Mouse (Mus musculus): ENCODE measurements around the gene Sbno2. TPM values are rescaled to one million over a fixed set of nuclear protein-coding genes. Genes with fewer than 3 reads are reported as not detected.

Sbno2 gene
- polyA plus RNA-seq (2014; fragmentation: Illumina TruSeq; extraction: RNeasy Lipid Tissue Mini Kit (QIAGEN cat#74804); ENCODE audit: low replicate concordance): 0.52 TPM

GRCm38 (mm10) chr10:80105460-80105859, at the start of gene Sbno2:
Gene Sbno2 (minus strand): TSS chr10:80105571.

GRCm38 (mm10) chr10:80147719-80148601, 42.6 kb upstream of the Sbno2 start, which contains the start of gene Midn:
Gene Midn (plus strand): TSS chr10:80148272.

GRCm38 (mm10) chr10:80140666-80141035, 35.3 kb upstream of the Sbno2 start, which contains the start of gene Cbarp:
Gene Cbarp (minus strand): TSS chr10:80140835.

GRCm38 (mm10) chr10:80138553-80139438, 33.4 kb upstream of the Sbno2 start, which contains the start of gene Atp5d:
Gene Atp5d (plus strand): TSS chr10:80138632.

GRCm38 (mm10) chr10:80115290-80115943, 10.0 kb upstream of the Sbno2 start, which contains the start of gene Stk11:
Gene Stk11 (plus strand): TSS chr10:80115803.

GRCm38 (mm10) chr10:80047041-80047565, 58.3 kb downstream of the Sbno2 start, which contains the start of gene Gpx4:
Gene Gpx4 (plus strand): TSS chr10:80047166.

GRCm38 (mm10) chr10:80039559-80039979, 65.8 kb downstream of the Sbno2 start, which contains the start of gene Polr2e:
Gene Polr2e (minus strand): TSS chr10:80039795.

GRCm38 (mm10) chr10:80016511-80016910, 88.9 kb downstream of the Sbno2 start, which contains the start of gene Arhgap45:
Gene Arhgap45 (plus strand): TSS chr10:80016653.

Other genes starting within 250 kb of the Sbno2 start
- not detected for gene Prtn3, start 231.1 kb downstream of the Sbno2 start, polyA plus RNA-seq (2014; fragmentation: Illumina TruSeq; extraction: RNeasy Lipid Tissue Mini Kit (QIAGEN cat#74804); ENCODE audit: low replicate concordance)
- gene Plppr3, start 230.9 kb downstream of the Sbno2 start, polyA plus RNA-seq (2014; fragmentation: Illumina TruSeq; extraction: RNeasy Lipid Tissue Mini Kit (QIAGEN cat#74804); ENCODE audit: low replicate concordance): not detected
- not detected for gene Elane, start 219.3 kb downstream of the Sbno2 start, polyA plus RNA-seq (2014; fragmentation: Illumina TruSeq; extraction: RNeasy Lipid Tissue Mini Kit (QIAGEN cat#74804); ENCODE audit: low replicate concordance)
- 0.67 TPM for gene Cfd, start 214.7 kb downstream of the Sbno2 start, polyA plus RNA-seq (2014; fragmentation: Illumina TruSeq; extraction: RNeasy Lipid Tissue Mini Kit (QIAGEN cat#74804); ENCODE audit: low replicate concordance)
- gene Med16, start 196.6 kb downstream of the Sbno2 start, polyA plus RNA-seq (2014; fragmentation: Illumina TruSeq; extraction: RNeasy Lipid Tissue Mini Kit (QIAGEN cat#74804); ENCODE audit: low replicate concordance): 0.11 TPM
- gene Gm26602, start 194.7 kb downstream of the Sbno2 start, polyA plus RNA-seq (2014; fragmentation: Illumina TruSeq; extraction: RNeasy Lipid Tissue Mini Kit (QIAGEN cat#74804); ENCODE audit: low replicate concordance): not detected
- not detected for gene Kiss1r, start 188.6 kb downstream of the Sbno2 start, polyA plus RNA-seq (2014; fragmentation: Illumina TruSeq; extraction: RNeasy Lipid Tissue Mini Kit (QIAGEN cat#74804); ENCODE audit: low replicate concordance)
- 1.5 TPM for gene R3hdm4, start 184.4 kb downstream of the Sbno2 start, polyA plus RNA-seq (2014; fragmentation: Illumina TruSeq; extraction: RNeasy Lipid Tissue Mini Kit (QIAGEN cat#74804); ENCODE audit: low replicate concordance)
- gene Arid3a, start 178.5 kb downstream of the Sbno2 start, polyA plus RNA-seq (2014; fragmentation: Illumina TruSeq; extraction: RNeasy Lipid Tissue Mini Kit (QIAGEN cat#74804); ENCODE audit: low replicate concordance): 2.3 TPM
- 1.0 TPM for gene Wdr18, start 145.4 kb downstream of the Sbno2 start, polyA plus RNA-seq (2014; fragmentation: Illumina TruSeq; extraction: RNeasy Lipid Tissue Mini Kit (QIAGEN cat#74804); ENCODE audit: low replicate concordance)
- gene Grin3b, start 134.9 kb downstream of the Sbno2 start, polyA plus RNA-seq (2014; fragmentation: Illumina TruSeq; extraction: RNeasy Lipid Tissue Mini Kit (QIAGEN cat#74804); ENCODE audit: low replicate concordance): not detected
- 0.45 TPM for gene Tmem259, start 121.2 kb downstream of the Sbno2 start, polyA plus RNA-seq (2014; fragmentation: Illumina TruSeq; extraction: RNeasy Lipid Tissue Mini Kit (QIAGEN cat#74804); ENCODE audit: low replicate concordance)
- gene Cnn2, start 117.0 kb downstream of the Sbno2 start, polyA plus RNA-seq (2014; fragmentation: Illumina TruSeq; extraction: RNeasy Lipid Tissue Mini Kit (QIAGEN cat#74804); ENCODE audit: low replicate concordance): 1.9 TPM
- gene Abca7, start 109.1 kb downstream of the Sbno2 start, polyA plus RNA-seq (2014; fragmentation: Illumina TruSeq; extraction: RNeasy Lipid Tissue Mini Kit (QIAGEN cat#74804); ENCODE audit: low replicate concordance): 0.11 TPM
- 0.19 TPM for gene Arhgap45, start 88.9 kb downstream of the Sbno2 start, polyA plus RNA-seq (2014; fragmentation: Illumina TruSeq; extraction: RNeasy Lipid Tissue Mini Kit (QIAGEN cat#74804); ENCODE audit: low replicate concordance)
- not detected for gene Polr2e, start 65.8 kb downstream of the Sbno2 start, polyA plus RNA-seq (2014; fragmentation: Illumina TruSeq; extraction: RNeasy Lipid Tissue Mini Kit (QIAGEN cat#74804); ENCODE audit: low replicate concordance)
- 27.2 TPM for gene Gpx4, start 58.4 kb downstream of the Sbno2 start, polyA plus RNA-seq (2014; fragmentation: Illumina TruSeq; extraction: RNeasy Lipid Tissue Mini Kit (QIAGEN cat#74804); ENCODE audit: low replicate concordance)
- 3.0 TPM for gene Stk11, start 10.2 kb upstream of the Sbno2 start, polyA plus RNA-seq (2014; fragmentation: Illumina TruSeq; extraction: RNeasy Lipid Tissue Mini Kit (QIAGEN cat#74804); ENCODE audit: low replicate concordance)
- 1.8 TPM for gene Atp5d, start 33.1 kb upstream of the Sbno2 start, polyA plus RNA-seq (2014; fragmentation: Illumina TruSeq; extraction: RNeasy Lipid Tissue Mini Kit (QIAGEN cat#74804); ENCODE audit: low replicate concordance)
- gene Cbarp, start 35.3 kb upstream of the Sbno2 start, polyA plus RNA-seq (2014; fragmentation: Illumina TruSeq; extraction: RNeasy Lipid Tissue Mini Kit (QIAGEN cat#74804); ENCODE audit: low replicate concordance): not detected
- gene Midn, start 42.7 kb upstream of the Sbno2 start, polyA plus RNA-seq (2014; fragmentation: Illumina TruSeq; extraction: RNeasy Lipid Tissue Mini Kit (QIAGEN cat#74804); ENCODE audit: low replicate concordance): 7.7 TPM
- 12.5 TPM for gene Cirbp, start 60.4 kb upstream of the Sbno2 start, polyA plus RNA-seq (2014; fragmentation: Illumina TruSeq; extraction: RNeasy Lipid Tissue Mini Kit (QIAGEN cat#74804); ENCODE audit: low replicate concordance)
- not detected for gene 1600002K03Rik, start 67.4 kb upstream of the Sbno2 start, polyA plus RNA-seq (2014; fragmentation: Illumina TruSeq; extraction: RNeasy Lipid Tissue Mini Kit (QIAGEN cat#74804); ENCODE audit: low replicate concordance)
- 0.37 TPM for gene Efna2, start 73.9 kb upstream of the Sbno2 start, polyA plus RNA-seq (2014; fragmentation: Illumina TruSeq; extraction: RNeasy Lipid Tissue Mini Kit (QIAGEN cat#74804); ENCODE audit: low replicate concordance)
- 3.4 TPM for gene Mum1, start 120.9 kb upstream of the Sbno2 start, polyA plus RNA-seq (2014; fragmentation: Illumina TruSeq; extraction: RNeasy Lipid Tissue Mini Kit (QIAGEN cat#74804); ENCODE audit: low replicate concordance)
- gene Ndufs7, start 143.6 kb upstream of the Sbno2 start, polyA plus RNA-seq (2014; fragmentation: Illumina TruSeq; extraction: RNeasy Lipid Tissue Mini Kit (QIAGEN cat#74804); ENCODE audit: low replicate concordance): 3.5 TPM
- gene Gamt, start 155.4 kb upstream of the Sbno2 start, polyA plus RNA-seq (2014; fragmentation: Illumina TruSeq; extraction: RNeasy Lipid Tissue Mini Kit (QIAGEN cat#74804); ENCODE audit: low replicate concordance): not detected
- gene Dazap1, start 155.9 kb upstream of the Sbno2 start, polyA plus RNA-seq (2014; fragmentation: Illumina TruSeq; extraction: RNeasy Lipid Tissue Mini Kit (QIAGEN cat#74804); ENCODE audit: low replicate concordance): 26.5 TPM
- 1.6 TPM for gene Rps15, start 186.9 kb upstream of the Sbno2 start, polyA plus RNA-seq (2014; fragmentation: Illumina TruSeq; extraction: RNeasy Lipid Tissue Mini Kit (QIAGEN cat#74804); ENCODE audit: low replicate concordance)
- not detected for gene Apc2, start 190.4 kb upstream of the Sbno2 start, polyA plus RNA-seq (2014; fragmentation: Illumina TruSeq; extraction: RNeasy Lipid Tissue Mini Kit (QIAGEN cat#74804); ENCODE audit: low replicate concordance)
- 0.52 TPM for gene 2310011J03Rik, start 215.0 kb upstream of the Sbno2 start, polyA plus RNA-seq (2014; fragmentation: Illumina TruSeq; extraction: RNeasy Lipid Tissue Mini Kit (QIAGEN cat#74804); ENCODE audit: low replicate concordance)
- gene Pcsk4, start 223.9 kb upstream of the Sbno2 start, polyA plus RNA-seq (2014; fragmentation: Illumina TruSeq; extraction: RNeasy Lipid Tissue Mini Kit (QIAGEN cat#74804); ENCODE audit: low replicate concordance): not detected
- 5.9 TPM for gene Reep6, start 224.4 kb upstream of the Sbno2 start, polyA plus RNA-seq (2014; fragmentation: Illumina TruSeq; extraction: RNeasy Lipid Tissue Mini Kit (QIAGEN cat#74804); ENCODE audit: low replicate concordance)
- 5.3 TPM for gene Adamtsl5, start 242.8 kb upstream of the Sbno2 start, polyA plus RNA-seq (2014; fragmentation: Illumina TruSeq; extraction: RNeasy Lipid Tissue Mini Kit (QIAGEN cat#74804); ENCODE audit: low replicate concordance)

Data from small intestine, adult 10 weeks (tissue).